Mouse (Mus musculus): ENCODE measurements around the gene Plk1. TPM values are rescaled to one million over a fixed set of nuclear protein-coding genes. Genes with fewer than 3 reads are reported as not detected.

Gene Plk1
- polyA plus RNA-seq, 1 experiment from 2014 or later, result 172 TPM

DNA sequence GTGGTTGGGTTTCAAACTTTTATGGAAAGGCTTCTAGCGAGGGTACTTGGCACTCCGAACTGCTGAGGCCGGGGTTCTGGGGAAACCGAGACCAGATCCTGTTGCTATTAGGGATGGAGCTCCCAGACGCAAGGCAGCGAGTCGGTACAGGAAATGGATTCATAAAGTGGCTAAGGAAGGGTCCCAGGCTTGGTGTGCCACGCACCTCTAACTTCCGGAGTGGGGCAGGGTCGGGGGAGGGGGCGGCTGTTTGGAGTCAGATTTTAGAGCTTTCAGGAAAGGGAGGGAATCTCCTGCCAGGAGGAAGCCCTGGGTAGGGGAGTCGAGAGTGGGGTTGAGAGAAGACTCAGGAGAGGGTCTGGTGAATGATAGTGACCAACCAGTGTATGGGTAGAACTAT lies 798 bp downstream of the Plk1 start:
- H3K36me3 ChIP-seq, result peaks cover 43% of the 10 kb centered on the region
- peak overlapping the region; percentile 78 for H3K4me3 ChIP-seq
- H3K27me3 ChIP-seq (ENCODE audit: insufficient read depth, poor library complexity, severe bottlenecking), result no peaks in the 10 kb centered on the region
- no peak for DNase-seq (ENCODE audit: low spot score)
- H3K4me1 ChIP-seq, result peaks cover 37% of the 10 kb centered on the region
- no peaks in the 10 kb centered on the region for H3K9me3 ChIP-seq
- WGBS, result under 1% methylated on average over 12 of the region's 12 CpGs
- H3K27ac ChIP-seq, result peak overlapping the region; percentile 90

GRCm38 (mm10) chr7:122163766-122164165 lies 4.5 kb downstream of the Plk1 start:
- H3K9me3 ChIP-seq, result no peaks in the 10 kb centered on the region
- H3K27me3 ChIP-seq (ENCODE audit: insufficient read depth, poor library complexity, severe bottlenecking), result no peaks in the 10 kb centered on the region
- no peak overlapping the region for H3K27ac ChIP-seq
- no peak for DNase-seq (ENCODE audit: low spot score)
- H3K4me3 ChIP-seq, result no peak overlapping the region
- 91% methylated on average over 8 of the region's 8 CpGs for WGBS
- peaks cover 21% of the 10 kb centered on the region for H3K4me1 ChIP-seq
- peaks cover 80% of the 10 kb centered on the region for H3K36me3 ChIP-seq

DNA sequence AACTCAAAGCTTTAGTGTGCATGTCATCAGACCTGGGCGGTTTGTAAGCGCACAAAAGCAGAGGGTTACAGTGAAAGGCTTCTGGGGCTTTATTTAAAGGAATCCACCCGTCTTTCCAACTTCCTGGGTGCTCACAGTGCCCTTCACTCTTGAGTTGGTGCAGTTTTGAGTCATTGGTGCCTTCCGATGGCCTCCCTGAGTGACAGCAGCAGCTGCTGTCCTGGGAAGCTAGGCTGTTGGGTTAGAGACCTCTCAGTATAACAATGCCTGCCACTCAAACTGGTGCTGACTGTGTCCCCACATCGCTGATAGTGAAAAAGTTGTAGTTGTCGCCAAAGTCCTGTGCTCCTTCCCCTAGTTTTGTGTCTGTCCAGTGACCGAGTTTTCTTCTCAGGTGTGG lies 8.0 kb downstream of the Plk1 start:
- WGBS, result 90% methylated on average over 7 of the region's 7 CpGs
- no peaks in the 10 kb centered on the region for H3K4me1 ChIP-seq
- DNase-seq (ENCODE audit: low spot score), result no peak
- H3K9me3 ChIP-seq, result no peaks in the 10 kb centered on the region
- peaks cover 83% of the 10 kb centered on the region for H3K36me3 ChIP-seq
- H3K27me3 ChIP-seq (ENCODE audit: insufficient read depth, poor library complexity, severe bottlenecking), result no peaks in the 10 kb centered on the region
- H3K4me3 ChIP-seq, result no peak overlapping the region
- no peak overlapping the region for H3K27ac ChIP-seq

DNA sequence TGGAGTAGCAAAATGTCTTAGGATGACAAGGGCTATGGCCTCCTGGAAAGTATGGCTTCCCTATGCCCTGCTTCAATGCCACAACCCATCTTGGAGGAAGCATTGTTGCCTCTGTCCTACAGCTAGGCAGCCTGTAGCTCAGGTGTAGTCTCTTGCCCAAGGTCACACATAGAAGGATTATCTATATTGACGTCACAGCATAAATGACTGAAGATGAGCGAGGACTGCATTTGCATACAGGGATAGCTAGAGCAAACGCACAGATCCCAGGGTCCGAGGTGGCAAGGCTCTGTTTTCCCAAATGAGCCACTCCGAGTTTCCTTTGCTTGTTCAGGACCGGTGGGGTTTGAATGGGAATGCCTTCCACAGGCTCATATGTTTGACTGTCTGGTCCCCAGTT lies 11.5 kb downstream of the Plk1 start:
- peaks cover 49% of the 10 kb centered on the region for H3K36me3 ChIP-seq
- WGBS, result 84% methylated on average over 6 of the region's 6 CpGs
- no peaks in the 10 kb centered on the region for H3K9me3 ChIP-seq
- no peak for DNase-seq (ENCODE audit: low spot score)
- no peak overlapping the region for H3K27ac ChIP-seq
- H3K4me3 ChIP-seq, result no peak overlapping the region
- no peaks in the 10 kb centered on the region for H3K4me1 ChIP-seq
- 0 out of 2 replicates have a peak, but pooled peaks cover 6% of the 10 kb centered on the region for H3K27me3 ChIP-seq (ENCODE audit: insufficient read depth, poor library complexity, severe bottlenecking)

GRCm38 (mm10) chr7:122171613-122172012 lies 12.4 kb downstream of the Plk1 start:
- Histone ChIP-seq H3K9me3 (no peaks in the 10 kb centered on the region), H3K36me3 (peaks cover 40% of the 10 kb centered on the region), H3K27ac (no peak overlapping the region), H3K27me3 (ENCODE audit: insufficient read depth, poor library complexity, severe bottlenecking) (peaks cover 12% of the 10 kb centered on the region; the same call in 1 of the 2 replicates), H3K4me3 (no peak overlapping the region), H3K4me1 (no peaks in the 10 kb centered on the region)
- WGBS, result 73% methylated on average over 10 of the region's 10 CpGs
- DNase-seq (ENCODE audit: low spot score), result no peak

DNA sequence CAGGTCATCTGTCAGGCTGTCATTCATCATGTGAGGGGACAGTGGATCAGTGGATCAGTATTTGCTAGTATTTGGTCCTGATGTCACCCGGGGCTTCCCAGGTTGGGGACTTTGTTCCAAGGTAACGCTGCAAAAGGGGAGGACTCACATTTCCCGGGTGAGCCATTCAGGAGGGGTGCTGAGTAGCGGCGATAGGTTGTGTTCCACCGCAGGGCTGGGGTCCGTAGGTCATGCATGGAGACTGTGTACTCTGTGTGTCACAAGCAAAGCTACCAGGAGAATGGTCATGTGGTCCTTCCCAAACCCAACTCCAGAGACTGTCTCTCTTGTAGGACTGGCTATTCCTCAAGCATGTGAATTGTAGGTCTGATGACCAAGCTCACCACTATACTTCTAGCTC lies 21.5 kb downstream of the Plk1 start:
- H3K4me1 ChIP-seq, result peaks cover 3% of the 10 kb centered on the region; the same call in 1 of the 2 replicates
- H3K27ac ChIP-seq, result no peak overlapping the region
- WGBS, result 84% methylated on average over 7 of the region's 7 CpGs
- H3K36me3 ChIP-seq, result no peaks in the 10 kb centered on the region
- H3K4me3 ChIP-seq, result no peak overlapping the region
- H3K27me3 ChIP-seq (ENCODE audit: insufficient read depth, poor library complexity, severe bottlenecking), result peaks cover 13% of the 10 kb centered on the region; the same call in 1 of the 2 replicates
- no peak for DNase-seq (ENCODE audit: low spot score)
- H3K9me3 ChIP-seq, result no peaks in the 10 kb centered on the region

DNA sequence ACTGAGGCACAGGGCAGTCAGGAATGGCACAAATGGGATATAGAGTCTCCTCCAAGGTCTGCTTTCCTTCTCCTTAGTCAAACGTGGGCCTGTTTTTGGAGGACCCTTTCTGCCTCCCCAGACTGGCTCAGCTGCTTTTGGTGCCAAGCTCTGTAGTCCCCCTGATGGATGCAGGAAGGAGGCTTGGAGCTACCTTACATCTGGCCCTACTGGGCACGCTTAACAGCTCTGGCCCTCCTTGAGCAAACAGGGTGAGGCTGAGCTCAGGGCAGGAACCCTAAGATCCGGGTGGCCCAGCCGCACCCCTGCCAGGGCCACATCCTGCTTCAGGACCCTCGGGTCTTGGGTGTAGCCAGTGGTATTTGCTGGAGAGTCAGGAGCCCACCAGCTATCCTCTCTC lies 25.3 kb downstream of the Plk1 start:
- no peak for DNase-seq (ENCODE audit: low spot score)
- no peak overlapping the region for H3K27ac ChIP-seq
- H3K36me3 ChIP-seq, result no peaks in the 10 kb centered on the region
- H3K9me3 ChIP-seq, result no peaks in the 10 kb centered on the region
- peaks cover 7% of the 10 kb centered on the region; the same call in 1 of the 2 replicates for H3K4me1 ChIP-seq
- peaks cover 7% of the 10 kb centered on the region; the same call in 1 of the 2 replicates for H3K27me3 ChIP-seq (ENCODE audit: insufficient read depth, poor library complexity, severe bottlenecking)
- H3K4me3 ChIP-seq, result no peak overlapping the region
- 67% methylated on average over 5 of the region's 5 CpGs for WGBS

DNA sequence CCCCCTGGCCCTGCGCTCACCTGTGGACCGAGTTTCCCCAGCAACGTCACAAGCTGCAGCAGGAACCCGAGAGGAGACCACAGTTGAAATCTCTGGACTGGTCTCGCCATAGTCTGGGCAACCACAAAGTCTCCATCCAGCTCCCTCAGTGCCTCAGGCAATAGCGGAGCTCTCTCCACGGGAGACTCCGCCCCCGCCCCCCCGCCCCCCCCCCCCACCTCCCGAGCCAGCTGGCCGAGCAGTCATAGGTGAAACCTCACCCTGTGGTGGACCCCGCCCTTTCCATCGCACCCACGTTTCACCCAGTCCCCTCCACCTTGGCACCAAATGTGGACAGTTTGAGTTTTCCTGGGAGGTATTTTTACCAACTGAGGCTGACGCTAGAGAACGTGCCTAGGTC lies 26.8 kb downstream of the Plk1 start, which contains the start of gene Ern2:
Gene Ern2 (minus strand): TSS at position 165 of the 400 bp plus-strand sequence.
- DNase-seq (ENCODE audit: low spot score), result no peak
- Histone ChIP-seq H3K36me3 (no peaks in the 10 kb centered on the region), H3K27ac (no peak within 1 kb of the TSS), H3K4me1 (peaks cover 7% of the 10 kb centered on the region; the same call in 1 of the 2 replicates), H3K4me3 (peak within 1 kb of the TSS; percentile 15; the same call in 1 of the 2 replicates), H3K9me3 (no peaks in the 10 kb centered on the region), H3K27me3 (ENCODE audit: insufficient read depth, poor library complexity, severe bottlenecking) (peaks cover 7% of the 10 kb centered on the region; the same call in 1 of the 2 replicates)
- WGBS, result 15% methylated on average over 17 of the region's 17 CpGs

GRCm38 (mm10) chr7:122189484-122189883 lies 30.2 kb downstream of the Plk1 start:
- Histone ChIP-seq H3K27ac (no peak overlapping the region), H3K27me3 (ENCODE audit: insufficient read depth, poor library complexity, severe bottlenecking) (peaks cover 4% of the 10 kb centered on the region; the same call in 1 of the 2 replicates), H3K4me1 (peaks cover 7% of the 10 kb centered on the region; the same call in 1 of the 2 replicates), H3K4me3 (no peak overlapping the region), H3K9me3 (no peaks in the 10 kb centered on the region), H3K36me3 (no peaks in the 10 kb centered on the region)
- no peak for DNase-seq (ENCODE audit: low spot score)
- WGBS, result 28% methylated on average over 7 of the region's 7 CpGs

GRCm38 (mm10) chr7:122191097-122191496 lies 31.9 kb downstream of the Plk1 start:
- Histone ChIP-seq H3K4me1 (no peaks in the 10 kb centered on the region), H3K27me3 (ENCODE audit: insufficient read depth, poor library complexity, severe bottlenecking) (no peaks in the 10 kb centered on the region; the same call in 1 of the 2 replicates), H3K36me3 (no peaks in the 10 kb centered on the region), H3K9me3 (no peaks in the 10 kb centered on the region), H3K4me3 (no peak overlapping the region), H3K27ac (no peak overlapping the region)
- DNase-seq (ENCODE audit: low spot score), result no peak
- 61% methylated on average over 10 of the region's 10 CpGs for WGBS

DNA sequence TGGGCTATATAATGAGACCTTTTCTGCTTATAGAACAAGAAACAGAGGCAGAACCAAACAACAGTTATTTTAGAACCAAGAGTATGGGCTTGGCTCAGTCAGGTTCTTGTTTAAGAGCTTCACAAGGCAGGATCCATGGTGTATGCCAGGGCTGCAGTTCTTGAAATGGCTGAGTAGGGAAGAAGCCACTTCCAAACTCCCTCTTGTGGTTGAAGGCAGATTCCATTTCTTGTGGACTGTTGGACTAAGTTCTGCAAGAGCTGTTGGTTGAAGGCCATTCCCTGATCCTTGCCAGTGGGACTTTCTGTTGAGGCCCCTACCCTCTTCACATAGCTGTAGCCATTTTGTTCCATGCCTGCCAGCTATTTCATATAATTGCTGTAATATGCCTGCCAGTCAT lies 34.7 kb downstream of the Plk1 start:
- DNase-seq (ENCODE audit: low spot score), result no peak
- H3K27ac ChIP-seq, result no peak overlapping the region
- no peaks in the 10 kb centered on the region for H3K4me1 ChIP-seq
- no peaks in the 10 kb centered on the region for H3K27me3 ChIP-seq (ENCODE audit: insufficient read depth, poor library complexity, severe bottlenecking)
- H3K9me3 ChIP-seq, result no peaks in the 10 kb centered on the region
- H3K36me3 ChIP-seq, result no peaks in the 10 kb centered on the region
- H3K4me3 ChIP-seq, result no peak overlapping the region

- DNase-seq (ENCODE audit: low spot score), result no peak
- WGBS, result 82% methylated on average over 9 of the region's 9 CpGs
- no peaks in the 10 kb centered on the region for H3K4me1 ChIP-seq
- no peaks in the 10 kb centered on the region for H3K9me3 ChIP-seq
- H3K27ac ChIP-seq, result no peak overlapping the region
- no peak overlapping the region for H3K4me3 ChIP-seq
- no peaks in the 10 kb centered on the region for H3K36me3 ChIP-seq
- no peaks in the 10 kb centered on the region for H3K27me3 ChIP-seq (ENCODE audit: insufficient read depth, poor library complexity, severe bottlenecking)
These were observed 37.5 kb downstream of the Plk1 start for GRCm38 (mm10) chr7:122196771-122197170.

DNA sequence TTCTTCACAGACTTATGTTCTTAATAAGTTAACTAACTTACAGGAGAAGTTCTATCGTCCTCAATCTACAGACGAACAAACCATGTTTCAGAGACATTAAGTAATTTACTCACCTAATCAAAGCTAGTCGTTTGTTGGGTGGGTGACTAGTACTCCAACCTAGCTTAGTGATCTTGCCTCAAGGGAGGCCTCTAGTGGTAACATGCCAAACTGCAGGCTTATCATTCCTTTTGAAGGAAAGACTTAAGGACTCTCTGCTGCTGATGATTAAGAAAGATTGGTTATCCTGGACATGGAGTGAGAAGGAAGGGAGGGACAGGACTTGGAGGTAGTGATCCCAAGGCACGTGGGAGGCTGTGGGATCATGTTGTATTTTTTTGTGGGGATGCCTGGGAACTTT lies 38.1 kb downstream of the Plk1 start:
- no peaks in the 10 kb centered on the region for H3K27me3 ChIP-seq (ENCODE audit: insufficient read depth, poor library complexity, severe bottlenecking)
- no peak overlapping the region for H3K4me3 ChIP-seq
- H3K27ac ChIP-seq, result no peak overlapping the region
- H3K36me3 ChIP-seq, result no peaks in the 10 kb centered on the region
- no peak for DNase-seq (ENCODE audit: low spot score)
- no peaks in the 10 kb centered on the region for H3K4me1 ChIP-seq
- no peaks in the 10 kb centered on the region for H3K9me3 ChIP-seq
- 25% methylated on average over 4 of the region's 4 CpGs for WGBS

GRCm38 (mm10) chr7:122199296-122199695 lies 40.1 kb downstream of the Plk1 start:
- 29% methylated on average over 5 of the region's 5 CpGs for WGBS
- H3K4me3 ChIP-seq, result no peak overlapping the region
- H3K27me3 ChIP-seq (ENCODE audit: insufficient read depth, poor library complexity, severe bottlenecking), result no peaks in the 10 kb centered on the region
- H3K27ac ChIP-seq, result no peak overlapping the region
- no peaks in the 10 kb centered on the region for H3K9me3 ChIP-seq
- no peaks in the 10 kb centered on the region for H3K36me3 ChIP-seq
- H3K4me1 ChIP-seq, result no peaks in the 10 kb centered on the region
- DNase-seq (ENCODE audit: low spot score), result no peak

All from heart, embryonic 10.5 days (tissue).